Mouse (Mus musculus) embryo, embryonic 10 days (tissue): ENCODE results near the gene Pla2g4c.
"Not testable (repeated sequence)": the region's sequence is repeated elsewhere in the genome, so short reads cannot be mapped to it uniquely, and the experiment has no call there.

Experiments used
- DNase-seq: peaks from one replicate; pipeline ENCODE4 v3.0.0-alpha.2; 2015; ENCODE audit warnings: low spot score

The Pla2g4c gene

GRCm38 (mm10) chr7:13324316-13324715 lies at the start of gene Pla2g4c:
TSS of gene Pla2g4c (plus strand) at chr7:13324655.
- no peak for DNase-seq

DNA sequence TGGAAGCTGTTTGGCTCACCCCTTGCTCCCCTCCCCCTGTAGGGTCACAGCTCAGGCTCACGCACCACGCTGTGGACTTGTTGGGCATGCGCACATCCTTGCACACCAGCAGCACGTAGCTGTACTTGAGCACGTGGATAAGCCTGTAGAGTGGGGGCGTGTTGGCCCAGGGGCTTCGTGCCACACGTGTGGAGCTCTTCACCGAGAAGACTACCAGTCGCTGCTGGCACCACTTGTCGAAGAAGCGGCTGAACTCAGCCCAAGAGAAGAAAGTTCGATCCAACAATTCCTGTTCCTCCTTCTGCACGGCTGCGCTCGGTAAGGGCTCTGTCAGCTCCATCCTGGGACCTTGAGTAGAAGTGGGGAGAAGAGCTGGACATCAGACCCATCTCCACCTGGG lies 47.4 kb upstream of the Pla2g4c start, which contains the start of gene Lig1:
Gene Lig1 (plus strand): TSS at position 203 of the 400 bp plus-strand sequence.
- no peak for DNase-seq

DNA sequence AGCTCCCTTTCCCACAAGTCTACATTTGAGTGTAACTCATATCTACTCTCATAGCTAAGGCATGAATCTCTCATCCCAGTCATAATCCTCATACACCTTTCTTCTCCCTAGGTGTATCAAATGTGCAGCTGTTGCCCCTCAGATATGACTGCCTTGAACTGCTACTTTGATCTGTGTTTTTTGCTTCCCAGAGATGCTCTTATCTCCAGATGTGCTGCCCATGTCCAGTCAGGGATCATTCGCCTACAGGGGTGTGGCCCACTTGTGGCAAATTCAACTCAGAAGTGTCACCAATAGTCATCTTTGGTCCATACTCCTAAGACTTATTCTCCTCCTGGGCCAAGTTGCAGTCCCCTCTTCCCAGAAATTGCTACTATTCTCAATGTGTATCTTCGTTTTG lies 46.6 kb upstream of the Pla2g4c start:
- no peak for DNase-seq

DNA sequence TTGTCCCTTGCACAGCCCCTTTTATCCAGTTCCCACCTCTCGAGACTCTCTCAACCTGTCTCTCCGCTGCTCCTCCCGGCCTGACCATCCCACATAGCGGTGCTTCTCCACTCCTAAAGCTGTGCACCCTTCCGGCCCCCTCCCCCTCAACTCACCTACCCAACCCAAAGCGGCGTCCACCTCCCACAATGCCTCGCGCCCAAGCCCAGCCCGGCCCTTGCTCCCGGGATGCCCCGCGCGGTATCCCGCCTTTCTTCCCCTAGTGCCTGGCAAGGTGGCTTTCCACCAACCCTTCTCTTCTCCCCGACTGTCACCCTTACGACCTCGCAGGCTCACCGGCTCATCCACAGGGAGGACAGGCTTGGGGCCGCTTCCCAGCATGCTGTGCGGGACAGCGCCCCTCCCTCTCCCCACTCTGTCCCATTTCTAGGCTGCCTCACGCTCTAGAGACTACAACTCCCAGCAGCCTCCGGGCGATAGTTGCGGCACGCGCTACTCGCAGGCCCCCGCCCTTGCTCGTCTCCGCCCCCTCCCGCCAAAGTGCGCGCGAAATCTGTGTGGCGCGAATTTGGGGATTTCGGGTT lies 46.1 kb upstream of the Pla2g4c start, which contains the start of gene Zswim9:
Gene Zswim9 (minus strand): TSS at position 414 of the 584 bp plus-strand sequence.
- DNase-seq, result peak; percentile 96

DNA sequence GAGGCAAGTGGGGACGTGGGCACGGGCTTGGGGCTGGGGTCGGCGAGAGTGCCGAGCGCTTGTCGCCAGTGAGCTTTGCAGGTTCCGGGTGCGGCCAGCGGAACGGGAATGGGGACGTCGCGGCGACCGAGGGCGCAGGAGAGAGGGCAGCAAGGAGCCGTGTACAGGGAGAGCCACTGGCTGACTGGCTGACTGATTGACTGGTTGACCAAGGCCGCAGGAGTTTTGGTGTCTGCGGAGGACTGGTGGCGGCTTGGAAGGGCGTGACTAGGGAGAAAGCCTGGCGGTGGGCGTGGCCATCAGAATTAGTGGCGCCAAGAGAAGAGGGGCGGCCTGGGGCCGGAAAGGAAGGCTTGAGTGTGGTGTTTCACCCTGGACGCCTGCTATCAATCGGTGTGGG lies 45.5 kb upstream of the Pla2g4c start:
- not testable (repeated sequence) for DNase-seq

DNA sequence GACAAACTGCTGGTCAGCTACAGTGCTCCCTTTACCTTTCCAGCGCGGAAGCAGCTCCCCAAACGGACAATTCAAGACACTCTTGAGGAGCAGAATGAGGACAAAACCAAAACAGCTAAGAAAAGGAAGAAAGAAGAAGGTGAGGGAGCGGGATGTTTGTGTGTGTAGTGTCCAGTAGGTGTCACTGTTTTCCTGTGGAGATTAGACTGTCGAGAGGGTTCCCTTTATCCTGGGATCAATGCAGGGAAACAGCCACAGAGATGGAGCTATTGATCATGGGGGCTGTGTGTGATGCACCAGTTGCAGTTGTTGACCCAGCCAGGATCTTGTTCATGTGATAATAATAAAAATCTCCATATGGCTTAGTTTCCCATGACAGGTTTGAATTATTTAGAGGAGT lies 35.8 kb upstream of the Pla2g4c start:
- peak; percentile 67 for DNase-seq

DNA sequence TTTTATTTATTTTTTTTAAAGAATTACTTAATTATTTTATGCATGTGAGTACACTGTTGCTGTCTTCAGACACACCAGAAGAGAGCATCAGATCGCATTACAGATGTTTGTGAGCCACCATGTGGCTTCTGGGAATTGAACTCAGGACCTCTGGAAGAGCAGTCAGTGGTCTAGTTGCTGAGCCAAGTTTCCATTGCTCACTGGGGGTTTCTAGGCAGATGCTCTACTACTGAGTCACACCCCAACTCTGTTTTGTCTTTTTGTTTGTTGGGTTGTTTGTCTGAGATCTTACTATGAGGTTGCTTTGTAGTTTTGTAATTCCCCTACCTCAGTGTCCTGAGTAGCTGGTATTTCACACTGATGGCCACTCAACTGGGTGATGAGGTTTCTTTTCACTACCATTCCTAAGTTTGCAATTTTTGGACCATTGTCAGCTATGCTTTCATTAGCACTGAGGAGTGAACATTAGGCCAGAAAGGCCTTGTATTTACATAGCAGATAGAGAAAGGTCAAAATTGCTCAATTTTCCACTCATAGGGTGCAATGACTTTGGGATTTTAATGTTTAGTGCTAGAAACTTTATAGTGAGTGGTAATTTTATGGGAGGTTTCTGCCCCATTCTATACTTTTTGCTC lies 34.3 kb upstream of the Pla2g4c start:
- no peak for DNase-seq

- no peak for DNase-seq
Observed at GRCm38 (mm10) chr7:13291370-13291769, 33.1 kb upstream of the Pla2g4c start.

DNA sequence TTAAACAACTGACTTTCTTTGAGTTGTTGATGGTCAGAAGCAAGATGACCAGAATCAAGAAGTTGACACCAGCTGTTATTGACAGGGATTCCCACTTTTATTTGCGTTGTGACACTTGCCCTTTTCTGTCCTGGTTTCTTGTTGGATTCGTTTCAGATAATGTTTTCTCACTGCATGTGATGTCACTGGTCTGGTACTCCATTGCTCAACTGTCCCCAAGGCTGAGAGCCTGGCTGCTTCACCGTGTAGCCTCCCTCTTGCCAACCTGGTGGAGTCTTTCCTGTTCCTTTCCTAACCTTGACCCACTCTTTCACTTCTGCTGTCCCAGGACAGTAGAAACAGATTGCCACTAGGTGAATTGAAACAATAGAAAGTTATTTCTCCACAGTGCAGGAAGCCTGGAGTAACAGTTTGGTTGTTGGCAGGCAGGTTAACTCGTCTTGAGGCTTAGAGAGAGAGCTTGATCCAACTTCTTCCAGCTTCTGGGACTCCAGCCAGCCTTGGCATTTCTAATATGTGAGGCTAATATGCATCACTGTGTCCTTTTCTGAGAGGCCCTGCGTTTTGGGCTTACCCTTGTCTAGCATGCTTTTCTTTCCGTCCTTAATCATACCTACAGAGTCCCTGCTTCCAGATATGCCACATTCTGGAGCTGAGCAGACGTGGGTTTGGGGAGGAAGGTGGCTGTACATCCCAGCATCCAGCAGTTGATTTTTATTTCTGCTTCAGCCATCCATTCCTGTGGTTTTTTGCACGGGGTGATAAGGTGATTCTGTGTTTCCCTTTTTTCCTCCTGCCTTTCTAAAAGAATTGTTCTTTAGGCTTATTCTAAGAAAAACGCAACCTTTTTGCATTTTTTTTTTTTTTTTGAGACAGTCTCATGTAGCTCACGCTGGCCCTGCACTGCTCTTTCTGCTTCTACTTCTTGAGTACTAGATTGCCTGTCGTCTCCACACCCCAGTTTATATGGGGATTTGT lies 30.3 kb upstream of the Pla2g4c start:
- DNase-seq, result no peak

- DNase-seq, result no peak
Observed at GRCm38 (mm10) chr7:13295256-13295655, 29.2 kb upstream of the Pla2g4c start.

GRCm38 (mm10) chr7:13297636-13298035 lies 26.8 kb upstream of the Pla2g4c start:
- no peak for DNase-seq

DNA sequence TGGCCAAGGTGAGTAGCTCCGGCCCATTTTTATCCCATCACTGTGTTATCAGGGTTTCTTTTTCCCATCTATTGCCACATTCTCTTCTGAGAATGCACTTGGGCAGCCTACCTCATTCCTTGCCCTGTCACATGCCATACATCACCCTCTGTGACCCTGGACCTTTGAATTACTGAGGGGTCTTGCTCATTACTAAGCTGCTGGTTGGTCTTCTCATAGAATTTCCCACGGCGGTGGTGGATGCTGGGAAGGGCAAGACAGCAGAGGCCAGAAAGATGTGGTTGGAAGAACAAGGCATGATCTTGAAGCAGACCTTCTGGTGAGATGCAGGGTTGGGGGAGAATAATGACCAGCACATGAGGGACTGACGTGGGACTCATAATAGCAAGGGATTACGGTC lies 25.6 kb upstream of the Pla2g4c start:
- DNase-seq, result no peak

GRCm38 (mm10) chr7:13301643-13302042 lies 22.8 kb upstream of the Pla2g4c start:
- DNase-seq, result no peak

DNA sequence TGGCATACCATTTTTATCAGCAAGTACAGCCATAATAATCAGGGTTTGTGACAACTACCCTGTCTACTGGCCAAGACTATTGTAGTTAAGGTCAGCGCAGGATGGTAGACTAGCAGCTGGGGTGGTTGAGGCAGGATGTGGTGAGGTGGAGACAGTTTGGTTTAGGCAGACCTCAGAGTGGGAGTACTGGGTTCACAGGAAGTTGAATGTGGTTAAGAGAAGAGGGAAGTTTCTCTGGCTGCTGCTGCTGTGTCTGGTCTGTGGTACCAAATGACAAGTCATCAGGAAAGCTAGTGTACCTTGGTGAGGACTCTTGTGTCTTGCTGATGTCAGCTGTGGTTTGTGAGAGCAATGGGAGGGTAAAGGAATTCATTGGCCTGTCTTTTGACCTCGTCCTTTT lies 21.7 kb upstream of the Pla2g4c start:
- DNase-seq, result no peak

DNA sequence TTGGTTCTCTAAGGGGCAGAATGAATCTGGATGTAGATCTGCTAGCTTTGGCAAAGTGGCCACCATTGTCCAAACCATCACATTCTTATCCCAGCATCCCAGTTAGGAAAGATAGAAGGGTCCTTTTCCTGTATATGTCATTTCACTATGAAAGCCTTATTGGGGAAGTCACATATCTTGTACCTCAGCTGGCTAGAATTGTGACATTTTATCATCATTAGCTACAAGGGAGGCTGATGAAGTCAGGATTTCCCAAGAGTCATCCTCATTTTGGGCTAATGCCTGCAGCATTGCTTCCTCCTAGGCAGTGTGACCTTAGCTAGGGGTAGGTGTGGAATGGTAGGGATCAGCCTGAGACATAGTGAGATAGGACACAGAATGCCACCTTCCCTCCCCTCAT lies 21.1 kb upstream of the Pla2g4c start:
- DNase-seq, result no peak

GRCm38 (mm10) chr7:13309407-13309806 lies 15.0 kb upstream of the Pla2g4c start:
- no peak for DNase-seq

- no peak for DNase-seq
Observed at GRCm38 (mm10) chr7:13310493-13311199, 13.8 kb upstream of the Pla2g4c start.

- DNase-seq, result no peak
Observed at GRCm38 (mm10) chr7:13311401-13311800, 13.1 kb upstream of the Pla2g4c start.

DNA sequence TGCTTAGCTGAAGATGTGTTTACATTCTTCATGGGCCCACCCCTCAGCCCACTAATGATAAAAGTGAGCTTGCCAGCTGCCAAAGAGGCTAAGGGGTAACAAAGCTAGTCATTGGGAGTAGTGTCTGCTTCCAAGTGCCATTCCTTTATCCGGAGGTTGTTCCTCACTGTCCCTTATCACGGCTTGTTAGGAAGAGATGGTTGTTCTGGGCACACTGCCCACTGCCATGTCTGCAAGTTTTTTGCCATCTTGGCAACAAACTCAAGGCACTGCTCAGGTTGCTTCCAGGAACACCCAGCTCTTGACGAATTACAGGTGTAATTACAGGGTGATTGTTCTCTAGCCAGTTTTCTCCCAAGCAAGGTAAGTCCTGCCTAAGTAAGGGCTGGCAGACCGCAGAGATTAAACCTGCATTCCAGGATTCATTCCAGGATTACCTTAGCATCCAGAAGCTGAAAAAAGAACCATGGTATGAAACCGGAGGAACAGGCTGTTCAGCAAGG lies 10.3 kb upstream of the Pla2g4c start:
- no peak for DNase-seq

- DNase-seq, result no peak
Observed at GRCm38 (mm10) chr7:13321424-13321823, 3.0 kb upstream of the Pla2g4c start.

GRCm38 (mm10) chr7:13330575-13330974 lies 6.1 kb downstream of the Pla2g4c start:
- DNase-seq, result no peak

DNA sequence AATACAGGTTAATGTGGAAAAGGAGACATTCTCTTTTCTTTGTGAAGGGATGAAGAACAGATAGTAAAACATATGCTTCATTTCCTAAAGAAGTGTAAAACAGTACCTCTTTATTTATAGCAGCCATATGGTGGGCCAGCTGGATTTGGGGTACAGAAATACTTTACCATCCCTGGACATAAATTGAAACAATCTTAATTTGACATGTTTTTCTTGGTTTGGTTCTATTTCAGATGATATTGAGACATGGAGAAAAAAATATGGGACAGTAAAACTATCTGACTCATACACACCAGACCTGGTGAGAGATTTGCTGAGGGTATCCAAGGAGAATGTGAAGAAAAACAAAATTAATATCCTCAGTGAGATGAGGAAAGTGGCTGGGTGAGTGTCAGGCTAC lies 31.5 kb downstream of the Pla2g4c start:
- no peak for DNase-seq
